Mouse (Mus musculus) neural tube, embryonic 11.5 days (tissue): ENCODE measurements around the gene Lhfpl3. TPM values are rescaled to one million over a fixed set of nuclear protein-coding genes. Genes with fewer than 3 reads are reported as not detected.

ENCODE experiments used
- microRNA-seq: library from miRNA; unstranded; fragments of <30 nt; microRNA quantifications from one replicate; pipeline ENCODE4, GENCODE M21; 2016
- polyA plus RNA-seq: library from polyadenylated mRNA; unstranded; fragments of >200 nt; fragmentation: Nextera tagmentation; extraction: Ambion mirVana; gene quantifications from 2 replicates; pipeline ENCODE4 v1.2.1, GENCODE M21; 2014

Lhfpl3 gene
- polyA plus RNA-seq, 1 experiment from 2014 or later = 0.44 TPM

Small RNA genes within 50 kb of the gene (microRNA-seq; reads per million reads assigned to microRNA genes)
- gene Gm28022 = not detected
- not detected for gene Gm44363

Other genes with a start within 250 kb of the Lhfpl3 start
- gene Orc5, start 195.6 kb upstream of the Lhfpl3 start, polyA plus RNA-seq = 49.0 and 52.0 TPM in 2 replicates